Mouse (Mus musculus): ENCODE data around the gene Abcc8. TPM values are rescaled to one million over a fixed set of nuclear protein-coding genes. Genes with fewer than 3 reads are reported as not detected.

Gene Abcc8
- polyA plus RNA-seq, 1 experiment, result 17.8 TPM

- no peak for DNase-seq (ENCODE audit: extremely low spot score in 1 of 2, low spot score in 1 of 2)
Measured at GRCm38 (mm10) chr7:46111938-46112337, 67.9 kb downstream of the Abcc8 start.

GRCm38 (mm10) chr7:46111212-46111817 is 68.5 kb downstream of the Abcc8 start:
- DNase-seq (ENCODE audit: extremely low spot score in 1 of 2, low spot score in 1 of 2), result no peak

DNA sequence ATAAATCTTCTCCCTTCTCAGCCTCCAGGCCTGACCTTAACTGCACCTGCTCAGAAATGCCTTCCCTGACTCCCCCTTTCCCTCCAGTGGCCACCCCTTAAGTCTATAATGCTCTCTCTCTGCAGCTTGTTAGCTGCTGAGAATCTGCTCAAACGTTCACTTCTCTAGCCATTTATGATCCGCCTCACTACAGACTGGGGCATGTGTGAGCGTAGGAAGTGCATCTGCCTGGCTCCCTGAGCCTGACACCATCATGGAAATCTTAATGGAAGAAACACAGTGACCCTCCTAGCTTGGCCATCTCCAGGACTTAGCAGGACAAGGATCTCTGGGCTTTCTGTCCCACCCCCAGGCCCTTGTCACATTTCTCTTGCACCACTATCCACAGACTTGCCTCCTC is 69.8 kb downstream of the Abcc8 start:
- DNase-seq (ENCODE audit: extremely low spot score in 1 of 2, low spot score in 1 of 2), result no peak

GRCm38 (mm10) chr7:46105484-46105883 is 74.3 kb downstream of the Abcc8 start:
- DNase-seq (ENCODE audit: extremely low spot score in 1 of 2, low spot score in 1 of 2), result no peak

GRCm38 (mm10) chr7:46104256-46104915 is 75.4 kb downstream of the Abcc8 start:
- DNase-seq (ENCODE audit: extremely low spot score in 1 of 2, low spot score in 1 of 2), result no peak

DNA sequence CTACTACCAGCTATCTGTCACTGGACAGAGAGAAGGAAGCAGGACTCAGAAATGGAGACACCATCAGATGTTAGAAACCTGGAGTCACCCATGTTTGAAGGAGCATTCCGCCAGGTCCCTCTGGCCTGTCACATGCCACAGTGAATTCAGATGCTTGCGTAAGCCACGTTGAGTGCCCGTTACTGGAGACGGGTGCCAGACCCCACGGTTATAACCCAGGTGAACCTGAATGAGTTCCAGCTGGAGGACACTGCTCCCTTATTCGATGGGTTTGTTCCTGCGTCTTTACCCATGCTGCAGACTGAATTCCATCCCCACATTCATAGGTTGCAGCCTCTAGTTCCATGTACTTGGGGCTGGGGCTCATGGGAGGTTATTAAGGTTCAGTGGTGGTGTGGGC is 76.1 kb downstream of the Abcc8 start:
- DNase-seq (ENCODE audit: extremely low spot score in 1 of 2, low spot score in 1 of 2), result no peak

DNA sequence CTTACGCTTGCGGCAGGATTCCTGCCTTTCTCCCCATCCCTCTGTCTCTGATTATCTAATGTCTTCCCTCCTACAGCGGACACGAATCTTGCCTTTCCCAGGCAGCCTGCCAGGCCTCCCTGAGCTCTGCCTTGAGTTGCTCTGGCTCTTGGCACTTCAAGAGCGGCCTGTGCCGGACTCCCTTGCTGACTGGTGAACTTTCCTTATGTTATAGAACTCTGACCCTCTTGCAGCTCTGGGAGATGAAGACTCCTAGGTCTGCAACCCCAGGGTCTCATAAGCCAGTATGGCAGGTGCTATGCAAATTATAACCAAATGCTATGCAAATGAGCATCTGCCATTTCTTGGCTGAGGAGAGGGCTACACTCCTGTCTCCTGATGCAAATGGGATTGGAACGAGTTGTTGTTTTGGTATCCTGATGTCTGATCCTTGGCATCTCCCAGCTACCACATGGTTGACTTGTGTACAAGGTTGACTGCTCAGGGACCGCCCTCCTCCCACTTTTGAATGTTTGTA is 76.7 kb downstream of the Abcc8 start:
- peak; percentile 61 to 81 for DNase-seq (ENCODE audit: extremely low spot score in 1 of 2, low spot score in 1 of 2)

- peak; percentile 63 to 89 for DNase-seq (ENCODE audit: extremely low spot score in 1 of 2, low spot score in 1 of 2)
Measured at GRCm38 (mm10) chr7:46100563-46100962, 79.3 kb downstream of the Abcc8 start, which contains the start of gene Kcnj11. Kcnj11 (minus strand) TSS chr7:46100764.

DNA sequence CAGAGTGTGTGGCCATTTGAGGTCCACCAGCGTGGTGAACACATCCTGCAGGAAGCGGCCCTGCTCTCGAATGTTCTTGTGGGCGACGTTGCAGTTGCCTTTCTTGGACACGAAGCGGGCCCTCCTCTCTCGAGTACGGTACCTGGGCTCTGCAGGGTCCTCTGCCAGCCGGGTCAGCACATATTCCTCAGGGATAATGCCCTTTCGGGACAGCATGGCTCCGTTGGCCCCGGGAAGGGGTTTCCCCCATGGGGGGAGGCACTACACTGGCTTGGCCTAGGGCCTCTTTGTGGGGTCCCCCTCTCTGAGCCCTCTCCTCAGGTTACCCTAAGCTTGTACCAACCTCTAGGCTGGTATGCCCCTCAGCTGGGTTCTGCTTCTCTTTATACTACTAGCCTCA is 80.2 kb downstream of the Abcc8 start:
- DNase-seq (ENCODE audit: extremely low spot score in 1 of 2, low spot score in 1 of 2), result peak in 1 of 2 experiments; percentile 18

DNA sequence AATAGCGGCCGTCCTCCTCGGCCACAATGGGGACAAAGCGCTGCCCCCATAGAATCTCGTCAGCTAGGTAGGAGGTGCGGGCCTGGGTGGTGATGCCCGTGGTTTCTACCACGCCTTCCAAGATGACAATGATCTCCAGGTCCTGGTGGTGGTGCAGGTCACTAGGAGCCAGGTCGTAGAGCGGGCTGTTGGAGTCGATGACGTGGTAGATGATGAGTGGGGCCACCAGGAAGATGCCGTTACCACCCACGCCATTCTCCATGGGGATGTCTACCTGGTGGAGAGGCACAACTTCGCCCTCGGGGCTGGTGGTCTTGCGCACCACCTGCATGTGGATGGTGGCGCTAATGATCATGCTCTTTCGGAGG is 80.9 kb downstream of the Abcc8 start:
- no peak for DNase-seq (ENCODE audit: extremely low spot score in 1 of 2, low spot score in 1 of 2)

- DNase-seq (ENCODE audit: extremely low spot score in 1 of 2, low spot score in 1 of 2), result peak; percentile 41 to 57
Measured at GRCm38 (mm10) chr7:46098221-46098918, 81.5 kb downstream of the Abcc8 start.

DNA sequence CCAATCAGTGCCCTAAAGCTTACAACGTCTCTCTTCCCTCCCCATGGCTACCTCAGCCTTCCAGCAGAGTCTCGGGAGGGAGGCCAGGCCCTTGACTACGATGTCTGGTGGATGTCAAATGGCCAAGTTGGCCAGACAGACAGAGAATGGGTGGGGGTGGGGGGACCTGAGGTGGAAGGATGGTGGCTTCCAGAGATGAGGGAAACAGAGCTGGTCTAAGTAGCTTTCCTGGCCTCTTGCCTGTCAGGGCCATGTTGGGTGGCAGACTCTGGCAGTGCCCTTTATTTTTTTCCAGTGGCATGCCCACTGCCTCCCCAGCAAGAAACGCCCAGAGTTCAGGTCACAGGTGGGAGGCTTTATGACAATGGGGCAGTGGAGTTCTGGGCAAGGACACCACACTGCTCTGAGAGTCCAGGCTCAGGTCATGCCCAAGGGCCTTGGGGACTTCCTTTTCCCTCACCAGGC is 82.5 kb downstream of the Abcc8 start:
- DNase-seq (ENCODE audit: extremely low spot score in 1 of 2, low spot score in 1 of 2), result no peak

- DNase-seq (ENCODE audit: extremely low spot score in 1 of 2, low spot score in 1 of 2), result peak in 1 of 2 experiments; percentile 86
Measured at GRCm38 (mm10) chr7:46096136-46096535, 83.7 kb downstream of the Abcc8 start.

GRCm38 (mm10) chr7:46092803-46093202 is 87.0 kb downstream of the Abcc8 start:
- no peak for DNase-seq (ENCODE audit: extremely low spot score in 1 of 2, low spot score in 1 of 2)

DNA sequence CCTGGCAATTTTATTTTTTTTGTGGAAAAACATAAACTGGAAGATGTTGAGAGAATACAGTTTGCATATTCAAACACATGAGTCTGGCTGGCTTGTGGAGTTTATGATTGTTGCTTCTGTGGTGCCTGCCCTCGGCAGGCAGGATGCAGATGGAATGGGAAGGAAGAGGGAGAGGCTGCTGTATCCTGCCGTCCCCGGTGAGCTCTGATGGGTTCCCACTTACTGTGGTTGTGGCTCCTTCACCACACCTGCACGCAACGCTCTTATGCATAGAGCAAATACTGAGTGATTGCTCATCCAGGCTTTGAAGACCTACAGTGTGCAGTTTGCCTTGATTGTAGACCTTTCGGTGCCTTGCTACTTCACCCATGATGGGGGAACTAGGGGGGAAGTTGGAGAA is 91.6 kb downstream of the Abcc8 start:
- no peak for DNase-seq (ENCODE audit: extremely low spot score in 1 of 2, low spot score in 1 of 2)

DNA sequence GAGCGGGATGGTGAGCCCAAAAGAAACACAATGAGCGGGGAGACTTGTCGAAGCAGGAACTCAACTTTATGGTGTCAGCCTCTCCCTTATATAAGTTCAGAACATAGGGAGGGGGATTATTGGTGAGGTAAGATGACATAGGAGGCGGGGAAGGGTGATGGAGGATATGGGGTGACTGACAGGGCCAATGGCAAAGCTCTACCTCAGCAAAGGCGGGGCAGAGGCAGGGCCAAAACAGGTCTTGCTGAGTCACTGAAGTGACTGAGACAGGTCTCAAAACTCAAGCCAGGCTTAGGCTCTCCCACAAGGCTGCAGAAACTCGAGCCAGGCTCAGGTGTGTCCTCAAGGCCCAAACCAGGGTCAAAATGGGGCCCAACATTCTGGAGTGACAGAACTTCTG is 93.5 kb downstream of the Abcc8 start:
- no peak for DNase-seq (ENCODE audit: extremely low spot score in 1 of 2, low spot score in 1 of 2)

GRCm38 (mm10) chr7:46084839-46085513 is 94.9 kb downstream of the Abcc8 start:
- no peak for DNase-seq (ENCODE audit: extremely low spot score in 1 of 2, low spot score in 1 of 2)

DNA sequence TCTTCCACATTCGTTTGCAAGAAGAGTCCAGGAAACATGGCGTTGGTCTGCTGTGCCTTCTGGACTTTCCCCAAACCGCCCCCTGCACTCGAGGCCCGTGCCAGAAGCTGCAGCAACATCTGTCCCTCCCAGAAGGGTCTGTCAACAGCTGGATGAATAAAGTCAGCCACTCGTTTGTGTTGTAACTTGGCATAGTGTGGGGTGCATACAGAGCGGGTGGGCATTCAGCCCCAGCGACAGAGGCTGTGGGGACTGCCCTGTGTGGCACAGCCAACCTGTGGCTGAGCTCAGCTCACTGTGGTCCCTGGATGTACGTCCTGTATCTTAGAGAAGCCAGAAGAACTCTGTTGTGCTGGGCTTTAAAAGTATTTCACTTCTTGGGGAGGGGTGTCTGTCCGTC is 95.8 kb downstream of the Abcc8 start:
- DNase-seq (ENCODE audit: extremely low spot score in 1 of 2, low spot score in 1 of 2), result no peak

DNA sequence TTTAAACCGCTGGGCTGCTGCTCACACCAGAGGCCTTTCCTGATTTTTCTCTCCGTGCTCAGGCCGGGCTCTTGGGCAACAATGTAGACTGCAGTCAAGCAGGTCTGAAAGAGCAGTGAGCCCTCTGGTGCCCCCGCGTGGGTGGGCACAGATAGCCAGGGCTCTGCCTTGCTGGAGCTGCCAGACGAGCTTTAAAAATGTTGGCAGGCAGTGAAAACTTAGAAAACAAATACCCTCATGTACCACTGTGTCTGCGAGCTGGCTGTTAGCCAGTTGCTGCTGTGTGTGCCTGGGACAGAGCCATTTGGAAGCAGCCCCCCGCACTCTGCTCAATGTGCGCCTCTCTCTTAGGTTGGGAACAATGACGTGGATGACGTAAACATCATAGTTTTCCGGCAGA is 102.2 kb downstream of the Abcc8 start:
- DNase-seq (ENCODE audit: extremely low spot score in 1 of 2, low spot score in 1 of 2), result no peak

- no peak for DNase-seq (ENCODE audit: extremely low spot score in 1 of 2, low spot score in 1 of 2)
Measured at GRCm38 (mm10) chr7:46076844-46077243, 103.0 kb downstream of the Abcc8 start.

GRCm38 (mm10) chr7:46068831-46069230 is 111.0 kb downstream of the Abcc8 start:
- no peak for DNase-seq (ENCODE audit: extremely low spot score in 1 of 2, low spot score in 1 of 2)

All from frontal cortex, adult 2 months (tissue).